Mouse (Mus musculus): ENCODE measurements around the gene Babam2.

Babam2 gene

GRCm38 (mm10) chr5:31875443-31875842 is 178.0 kb downstream of the Babam2 start:
- in situ Hi-C loops (cut with MboI; ENCODE audit: low sequenced_read_pairs), result no loop called here

GRCm38 (mm10) chr5:31876216-31876974 is 178.9 kb downstream of the Babam2 start:
- in situ Hi-C loops (cut with MboI; ENCODE audit: low sequenced_read_pairs), result no loop called here

- in situ Hi-C loops (cut with MboI; ENCODE audit: low sequenced_read_pairs), result no loop called here
Measured at GRCm38 (mm10) chr5:31880457-31880856, 183.0 kb downstream of the Babam2 start.

GRCm38 (mm10) chr5:31882297-31882696 is 184.8 kb downstream of the Babam2 start:
- in situ Hi-C loops (cut with MboI; ENCODE audit: low sequenced_read_pairs), result no loop called here

- in situ Hi-C loops (cut with MboI; ENCODE audit: low sequenced_read_pairs), result no loop called here
Measured at GRCm38 (mm10) chr5:31884962-31885361, 187.5 kb downstream of the Babam2 start.

GRCm38 (mm10) chr5:31887590-31887989 is 190.1 kb downstream of the Babam2 start:
- in situ Hi-C loops (cut with MboI; ENCODE audit: low sequenced_read_pairs), result no loop called here

GRCm38 (mm10) chr5:31888341-31888740 is 190.9 kb downstream of the Babam2 start:
- in situ Hi-C loops (cut with MboI; ENCODE audit: low sequenced_read_pairs), result no loop called here

GRCm38 (mm10) chr5:31892631-31893030 is 195.1 kb downstream of the Babam2 start:
- in situ Hi-C loops (cut with MboI; ENCODE audit: low sequenced_read_pairs), result no loop called here

GRCm38 (mm10) chr5:31899901-31900300 is 202.4 kb downstream of the Babam2 start:
- in situ Hi-C loops (cut with MboI; ENCODE audit: low sequenced_read_pairs), result no loop called here

GRCm38 (mm10) chr5:31902144-31902543 is 204.7 kb downstream of the Babam2 start:
- in situ Hi-C loops (cut with MboI; ENCODE audit: low sequenced_read_pairs), result no loop called here

- in situ Hi-C loops (cut with MboI; ENCODE audit: low sequenced_read_pairs), result no loop called here
Measured at GRCm38 (mm10) chr5:31902891-31903290, 205.4 kb downstream of the Babam2 start.

- in situ Hi-C loops (cut with MboI; ENCODE audit: low sequenced_read_pairs), result no loop called here
Measured at GRCm38 (mm10) chr5:31904968-31905683, 207.6 kb downstream of the Babam2 start.

- in situ Hi-C loops (cut with MboI; ENCODE audit: low sequenced_read_pairs), result no loop called here
Measured at GRCm38 (mm10) chr5:31905808-31906207, 208.3 kb downstream of the Babam2 start.

- in situ Hi-C loops (cut with MboI; ENCODE audit: low sequenced_read_pairs), result no loop called here
Measured at GRCm38 (mm10) chr5:31906286-31906951, 208.9 kb downstream of the Babam2 start.

GRCm38 (mm10) chr5:31907959-31908358 is 210.5 kb downstream of the Babam2 start:
- in situ Hi-C loops (cut with MboI; ENCODE audit: low sequenced_read_pairs), result no loop called here

- in situ Hi-C loops (cut with MboI; ENCODE audit: low sequenced_read_pairs), result no loop called here
Measured at GRCm38 (mm10) chr5:31908818-31909217, 211.3 kb downstream of the Babam2 start.

GRCm38 (mm10) chr5:31916241-31916640 is 218.8 kb downstream of the Babam2 start:
- in situ Hi-C loops (cut with MboI; ENCODE audit: low sequenced_read_pairs), result no loop called here

- in situ Hi-C loops (cut with MboI; ENCODE audit: low sequenced_read_pairs), result no loop called here
Measured at GRCm38 (mm10) chr5:31918566-31918965, 221.1 kb downstream of the Babam2 start.

GRCm38 (mm10) chr5:31920129-31920528 is 222.6 kb downstream of the Babam2 start:
- in situ Hi-C loops (cut with MboI; ENCODE audit: low sequenced_read_pairs), result no loop called here

- in situ Hi-C loops (cut with MboI; ENCODE audit: low sequenced_read_pairs), result no loop called here
Measured at GRCm38 (mm10) chr5:31920890-31921289, 223.4 kb downstream of the Babam2 start.

GRCm38 (mm10) chr5:31924075-31924474 is 226.6 kb downstream of the Babam2 start:
- in situ Hi-C loops (cut with MboI; ENCODE audit: low sequenced_read_pairs), result no loop called here

GRCm38 (mm10) chr5:31926551-31926950 is 229.1 kb downstream of the Babam2 start:
- in situ Hi-C loops (cut with MboI; ENCODE audit: low sequenced_read_pairs), result no loop called here
